Mouse (Mus musculus) stomach, postnatal 0 days (tissue): ENCODE measurements around the gene Smu1.

Source experiments
- CTCF ChIP-seq: IDR thresholded peaks from 2 replicates; pipeline ENCODE4 v1.5.1; 2016; ENCODE audit warnings: antibody characterized with exemption, low read depth, mild to moderate bottlenecking, moderate library complexity
- EP300 ChIP-seq: optimal IDR thresholded peaks from 2 replicates; pipeline ENCODE3; 2016; ENCODE audit warnings: antibody characterized with exemption

- TF ChIP-seq CTCF: no peak
- TF ChIP-seq EP300: no peak
These were observed 40.6 kb downstream of the Smu1 start for GRCm38 (mm10) chr4:40717141-40717540.
